Mouse (Mus musculus) layer of hippocampus, postnatal 36 days (tissue): ENCODE measurements around the gene Tmem120b. TPM values are rescaled to one million over a fixed set of nuclear protein-coding genes. Genes with fewer than 3 reads are reported as not detected.

Source experiments
- DNase-seq, 2 experiments: peaks; one replicate each; pipeline ENCODE4 v3.0.0; 2022
- total RNA-seq, 2 experiments: library from RNA; stranded (reverse); gene quantifications; 2 replicates each; pipeline ENCODE4 v1.2.3; 2021

The Tmem120b gene
- total RNA-seq, 2 experiments from 2014 or later: 16.3 to 19.9 TPM

- no peak for DNase-seq
Observed at GRCm38 (mm10) chr5:123093077-123093633, 24.9 kb downstream of the Tmem120b start.

GRCm38 (mm10) chr5:123094238-123094991 is 26.2 kb downstream of the Tmem120b start:
- no peak for DNase-seq

GRCm38 (mm10) chr5:123096299-123096698 is 28.1 kb downstream of the Tmem120b start:
- no peak for DNase-seq

GRCm38 (mm10) chr5:123098487-123098886 is 30.3 kb downstream of the Tmem120b start:
- no peak for DNase-seq

- no peak for DNase-seq
Observed at GRCm38 (mm10) chr5:123102376-123102775, 34.2 kb downstream of the Tmem120b start.

- DNase-seq: no peak
Observed at GRCm38 (mm10) chr5:123103556-123103955, 35.3 kb downstream of the Tmem120b start.

- no peak for DNase-seq
Observed at GRCm38 (mm10) chr5:123104769-123105168, 36.6 kb downstream of the Tmem120b start.

GRCm38 (mm10) chr5:123109452-123110203 is 41.4 kb downstream of the Tmem120b start:
- peak; percentile 39 to 60 for DNase-seq

GRCm38 (mm10) chr5:123110296-123110721 is 42.1 kb downstream of the Tmem120b start:
- no peak for DNase-seq

- no peak for DNase-seq
Observed at GRCm38 (mm10) chr5:123114109-123114508, 45.9 kb downstream of the Tmem120b start.

- no peak for DNase-seq
Observed at GRCm38 (mm10) chr5:123114924-123115323, 46.7 kb downstream of the Tmem120b start.

GRCm38 (mm10) chr5:123116080-123116479 is 47.9 kb downstream of the Tmem120b start:
- no peak for DNase-seq

GRCm38 (mm10) chr5:123117257-123117656 is 49.0 kb downstream of the Tmem120b start:
- DNase-seq: no peak

- DNase-seq: no peak
Observed at GRCm38 (mm10) chr5:123117773-123118172, 49.6 kb downstream of the Tmem120b start.

GRCm38 (mm10) chr5:123118826-123119225 is 50.6 kb downstream of the Tmem120b start:
- no peak for DNase-seq

- no peak for DNase-seq
Observed at GRCm38 (mm10) chr5:123120624-123121215, 52.5 kb downstream of the Tmem120b start.

GRCm38 (mm10) chr5:123122181-123122580 is 54.0 kb downstream of the Tmem120b start:
- no peak for DNase-seq

- no peak for DNase-seq
Observed at GRCm38 (mm10) chr5:123125105-123125504, 56.9 kb downstream of the Tmem120b start.

GRCm38 (mm10) chr5:123125638-123126406 is 57.6 kb downstream of the Tmem120b start:
- no peak for DNase-seq

- no peak for DNase-seq
Observed at GRCm38 (mm10) chr5:123127031-123127430, 58.8 kb downstream of the Tmem120b start.

GRCm38 (mm10) chr5:123128426-123129169 is 60.4 kb downstream of the Tmem120b start:
- DNase-seq: no peak
